Mouse (Mus musculus): Measurements from ENCODE around the gene Prpsap2. TPM values are rescaled to one million over a fixed set of nuclear protein-coding genes. Genes with fewer than 3 reads are reported as not detected.

Gene Prpsap2
- polyA plus RNA-seq, 1 experiment from 2014 or later: 31.0 TPM

GRCm38 (mm10) chr11:61715130-61715529 is 46.8 kb downstream of the Prpsap2 start:
- H3K9ac ChIP-seq: no peak overlapping the region
- 63% methylated on average over 6 of the region's 6 CpGs for WGBS
- H3K4me2 ChIP-seq (replicated peaks): no peak overlapping the region
- H3K27me3 ChIP-seq: no peaks in the 10 kb centered on the region
- no peak overlapping the region for H3K27ac ChIP-seq (replicated peaks)
- no peak for ATAC-seq (ENCODE audit: insufficient number of reproducible peaks, low FRiP score, low TSS enrichment, low read depth)
- H3K4me3 ChIP-seq (replicated peaks): no peak overlapping the region
- no peaks in the 10 kb centered on the region for H3K9me3 ChIP-seq (replicated peaks)
- H3K36me3 ChIP-seq: no peaks in the 10 kb centered on the region
- no peaks in the 10 kb centered on the region for H3K4me1 ChIP-seq

- ATAC-seq (ENCODE audit: insufficient number of reproducible peaks, low FRiP score, low TSS enrichment, low read depth): peak; percentile 77; the same call in 1 of the 2 replicates
- 44% methylated on average over 11 of the region's 11 CpGs for WGBS
Observed at GRCm38 (mm10) chr11:61714346-61715117, 47.4 kb downstream of the Prpsap2 start.

GRCm38 (mm10) chr11:61713157-61713855 is 48.6 kb downstream of the Prpsap2 start:
- ATAC-seq (ENCODE audit: insufficient number of reproducible peaks, low FRiP score, low TSS enrichment, low read depth): no peak; the same call in 1 of the 2 replicates
- Histone ChIP-seq H3K36me3 (no peaks in the 10 kb centered on the region), H3K9me3 (replicated peaks) (no peaks in the 10 kb centered on the region), H3K4me3 (replicated peaks) (no peak overlapping the region), H3K4me2 (replicated peaks) (no peak overlapping the region), H3K27me3 (no peaks in the 10 kb centered on the region), H3K9ac (no peak overlapping the region), H3K27ac (replicated peaks) (no peak overlapping the region), H3K4me1 (peaks cover 5% of the 10 kb centered on the region)
- 56% methylated on average over 15 of the region's 15 CpGs for WGBS

More at GRCm38 (mm10) chr11:61714346-61715117, 47.4 kb downstream of the Prpsap2 start:
- Histone ChIP-seq H3K27ac (replicated peaks) (no peak overlapping the region), H3K4me3 (replicated peaks) (no peak overlapping the region), H3K36me3 (no peaks in the 10 kb centered on the region), H3K4me2 (replicated peaks) (no peak overlapping the region), H3K9ac (no peak overlapping the region), H3K9me3 (replicated peaks) (no peaks in the 10 kb centered on the region), H3K27me3 (no peaks in the 10 kb centered on the region), H3K4me1 (no peaks in the 10 kb centered on the region)

- ATAC-seq (ENCODE audit: insufficient number of reproducible peaks, low FRiP score, low TSS enrichment, low read depth): no peak
Observed at GRCm38 (mm10) chr11:61708928-61709327, 53.0 kb downstream of the Prpsap2 start.

GRCm38 (mm10) chr11:61706232-61706631 is 55.7 kb downstream of the Prpsap2 start:
- no peaks in the 10 kb centered on the region for H3K9me3 ChIP-seq (replicated peaks)
- H3K4me3 ChIP-seq (replicated peaks): no peak overlapping the region
- no peak for ATAC-seq (ENCODE audit: insufficient number of reproducible peaks, low FRiP score, low TSS enrichment, low read depth)
- 63% methylated on average over 4 of the region's 4 CpGs for WGBS
- no peaks in the 10 kb centered on the region; the same call in 1 of the 2 replicates for H3K36me3 ChIP-seq
- no peak overlapping the region for H3K9ac ChIP-seq
- no peaks in the 10 kb centered on the region for H3K27me3 ChIP-seq
- no peak overlapping the region for H3K4me2 ChIP-seq (replicated peaks)
- H3K27ac ChIP-seq (replicated peaks): no peak overlapping the region
- H3K4me1 ChIP-seq: peaks cover 7% of the 10 kb centered on the region

More at GRCm38 (mm10) chr11:61708928-61709327, 53.0 kb downstream of the Prpsap2 start:
- Histone ChIP-seq H3K4me3 (replicated peaks) (no peak overlapping the region), H3K27me3 (no peaks in the 10 kb centered on the region), H3K4me1 (peaks cover 7% of the 10 kb centered on the region), H3K27ac (replicated peaks) (no peak overlapping the region), H3K36me3 (no peaks in the 10 kb centered on the region), H3K9me3 (replicated peaks) (no peaks in the 10 kb centered on the region), H3K4me2 (replicated peaks) (no peak overlapping the region), H3K9ac (no peak overlapping the region)
- WGBS: 51% methylated on average over 3 of the region's 3 CpGs

GRCm38 (mm10) chr11:61705581-61705980 is 56.3 kb downstream of the Prpsap2 start:
- Histone ChIP-seq H3K9ac (no peak overlapping the region), H3K4me2 (replicated peaks) (no peak overlapping the region), H3K27ac (replicated peaks) (no peak overlapping the region), H3K4me3 (replicated peaks) (no peak overlapping the region), H3K36me3 (no peaks in the 10 kb centered on the region; the same call in 1 of the 2 replicates), H3K27me3 (no peaks in the 10 kb centered on the region), H3K9me3 (replicated peaks) (no peaks in the 10 kb centered on the region), H3K4me1 (peaks cover 7% of the 10 kb centered on the region)
- no peak for ATAC-seq (ENCODE audit: insufficient number of reproducible peaks, low FRiP score, low TSS enrichment, low read depth)
- 89% methylated on average over 2 of the region's 2 CpGs for WGBS

- no peak overlapping the region for H3K9ac ChIP-seq
- no peak overlapping the region for H3K4me3 ChIP-seq (replicated peaks)
- no peaks in the 10 kb centered on the region for H3K4me1 ChIP-seq
- no peaks in the 10 kb centered on the region for H3K27me3 ChIP-seq
- 88% methylated on average over 5 of the region's 5 CpGs for WGBS
- H3K36me3 ChIP-seq: no peaks in the 10 kb centered on the region; the same call in 1 of the 2 replicates
- H3K4me2 ChIP-seq (replicated peaks): no peak overlapping the region
- H3K27ac ChIP-seq (replicated peaks): no peak overlapping the region
- no peaks in the 10 kb centered on the region for H3K9me3 ChIP-seq (replicated peaks)
- no peak for ATAC-seq (ENCODE audit: insufficient number of reproducible peaks, low FRiP score, low TSS enrichment, low read depth)
Observed at GRCm38 (mm10) chr11:61702494-61702893, 59.4 kb downstream of the Prpsap2 start.

GRCm38 (mm10) chr11:61701696-61702095 is 60.2 kb downstream of the Prpsap2 start:
- no peaks in the 10 kb centered on the region for H3K27me3 ChIP-seq
- no peaks in the 10 kb centered on the region; the same call in 1 of the 2 replicates for H3K36me3 ChIP-seq
- whole genome bisulfite sequencing: 47% methylated on average over 5 of the region's 5 CpGs
- ATAC-seq (ENCODE audit: insufficient number of reproducible peaks, low FRiP score, low TSS enrichment, low read depth): no peak
- no peak overlapping the region for H3K4me3 ChIP-seq (replicated peaks)
- H3K4me2 ChIP-seq (replicated peaks): no peak overlapping the region
- no peaks in the 10 kb centered on the region for H3K9me3 ChIP-seq (replicated peaks)
- H3K4me1 ChIP-seq: no peaks in the 10 kb centered on the region
- no peak overlapping the region for H3K9ac ChIP-seq
- H3K27ac ChIP-seq (replicated peaks): no peak overlapping the region

GRCm38 (mm10) chr11:61699933-61700332 is 62.0 kb downstream of the Prpsap2 start:
- no peaks in the 10 kb centered on the region for H3K4me1 ChIP-seq
- H3K4me3 ChIP-seq (replicated peaks): no peak overlapping the region
- no peak overlapping the region for H3K4me2 ChIP-seq (replicated peaks)
- H3K9me3 ChIP-seq (replicated peaks): no peaks in the 10 kb centered on the region
- ATAC-seq (ENCODE audit: insufficient number of reproducible peaks, low FRiP score, low TSS enrichment, low read depth): no peak
- no peak overlapping the region for H3K9ac ChIP-seq
- no peak overlapping the region for H3K27ac ChIP-seq (replicated peaks)
- WGBS: 63% methylated on average over 4 of the region's 4 CpGs
- H3K27me3 ChIP-seq: no peaks in the 10 kb centered on the region
- H3K36me3 ChIP-seq: no peaks in the 10 kb centered on the region; the same call in 1 of the 2 replicates

GRCm38 (mm10) chr11:61699460-61699859 is 62.4 kb downstream of the Prpsap2 start:
- H3K9ac ChIP-seq: no peak overlapping the region
- no peak overlapping the region for H3K4me3 ChIP-seq (replicated peaks)
- H3K4me1 ChIP-seq: no peaks in the 10 kb centered on the region
- no peak for ATAC-seq (ENCODE audit: insufficient number of reproducible peaks, low FRiP score, low TSS enrichment, low read depth)
- no peak overlapping the region for H3K4me2 ChIP-seq (replicated peaks)
- H3K27ac ChIP-seq (replicated peaks): peak overlapping the region; percentile 35; the same call in 1 of the 2 replicates
- H3K36me3 ChIP-seq: no peaks in the 10 kb centered on the region; the same call in 1 of the 2 replicates
- no peaks in the 10 kb centered on the region for H3K9me3 ChIP-seq (replicated peaks)
- H3K27me3 ChIP-seq: no peaks in the 10 kb centered on the region
- WGBS: 61% methylated on average over 5 of the region's 5 CpGs

- H3K9me3 ChIP-seq (replicated peaks): no peaks in the 10 kb centered on the region
- H3K4me3 ChIP-seq (replicated peaks): no peak overlapping the region
- no peaks in the 10 kb centered on the region; the same call in 1 of the 2 replicates for H3K36me3 ChIP-seq
- H3K4me1 ChIP-seq: no peaks in the 10 kb centered on the region
- no peak for ATAC-seq (ENCODE audit: insufficient number of reproducible peaks, low FRiP score, low TSS enrichment, low read depth)
- no peak overlapping the region for H3K4me2 ChIP-seq (replicated peaks)
- H3K27ac ChIP-seq (replicated peaks): no peak overlapping the region
- H3K27me3 ChIP-seq: no peaks in the 10 kb centered on the region
- H3K9ac ChIP-seq: no peak overlapping the region
Observed at GRCm38 (mm10) chr11:61698852-61699251, 63.0 kb downstream of the Prpsap2 start.

Measured in embryonic facial prominence, embryonic 15.5 days (tissue).